Mouse (Mus musculus) neural tube, embryonic 15.5 days (tissue): ENCODE results near the gene Glis2. TPM values are rescaled to one million over a fixed set of nuclear protein-coding genes. Genes with fewer than 3 reads are reported as not detected.

Source experiments
- ATAC-seq: fragments of 200-750 bp; cut with Nextera tagmentation; 2 replicates; pipeline ENCODE4 v1.8.0; 2017; ENCODE audit warnings: mild to moderate bottlenecking, moderate TSS enrichment, moderate library complexity; ENCODE audit not compliant: low FRiP score
- H3K27ac ChIP-seq: fragments of 300-500 bp; sonication (generic); replicated peaks from 2 replicates; pipeline ENCODE4 v1.5.1; 2015; ENCODE audit warnings: mild to moderate bottlenecking, inconsistent platforms
- H3K27me3 ChIP-seq: fragments of 300-500 bp; sonication (generic); replicated peaks from 2 replicates; pipeline ENCODE4 v1.6.1; 2015; ENCODE audit warnings: inconsistent platforms
- H3K36me3 ChIP-seq: fragments of 300-500 bp; sonication (generic); 2 replicates; pipeline ENCODE4 v1.6.1; 2015; ENCODE audit warnings: inconsistent platforms
- H3K4me1 ChIP-seq: fragments of 300-500 bp; sonication (generic); 2 replicates; pipeline ENCODE4 v1.6.1; 2015; ENCODE audit warnings: inconsistent platforms
- H3K4me2 ChIP-seq: fragments of 300-500 bp; sonication (generic); 2 replicates; pipeline ENCODE4 v1.6.1; 2015; ENCODE audit warnings: inconsistent platforms, mild to moderate bottlenecking, moderate library complexity
- H3K4me3 ChIP-seq: fragments of 300-500 bp; sonication (generic); replicated peaks from 2 replicates; pipeline ENCODE4 v1.5.1; 2015; ENCODE audit warnings: mild to moderate bottlenecking, inconsistent platforms
- H3K9ac ChIP-seq: fragments of 300-500 bp; sonication (generic); replicated peaks from 2 replicates; pipeline ENCODE4 v1.6.1; 2015; ENCODE audit warnings: mild to moderate bottlenecking, inconsistent platforms
- H3K9me3 ChIP-seq: fragments of 300-500 bp; sonication (generic); replicated peaks from 2 replicates; pipeline ENCODE4 v1.6.1; 2016; ENCODE audit warnings: inconsistent platforms
- WGBS: fragments of 180-500 bp; shearing (Covaris S2); methylation state at CpG from one replicate; pipeline ENCODE4 v1.1.7; 2015; ENCODE audit warnings: mixed read lengths; 5-methylcytosine and 5-hydroxymethylcytosine counted together
- polyA plus RNA-seq: library from polyadenylated mRNA; unstranded; fragments of >200 nt; fragmentation: Nextera tagmentation; extraction: Ambion mirVana; gene quantifications from 2 replicates; pipeline ENCODE4 v1.2.1, GENCODE M21; 2015

Gene Glis2
- polyA plus RNA-seq, result 17.2 and 18.7 TPM in 2 replicates

DNA sequence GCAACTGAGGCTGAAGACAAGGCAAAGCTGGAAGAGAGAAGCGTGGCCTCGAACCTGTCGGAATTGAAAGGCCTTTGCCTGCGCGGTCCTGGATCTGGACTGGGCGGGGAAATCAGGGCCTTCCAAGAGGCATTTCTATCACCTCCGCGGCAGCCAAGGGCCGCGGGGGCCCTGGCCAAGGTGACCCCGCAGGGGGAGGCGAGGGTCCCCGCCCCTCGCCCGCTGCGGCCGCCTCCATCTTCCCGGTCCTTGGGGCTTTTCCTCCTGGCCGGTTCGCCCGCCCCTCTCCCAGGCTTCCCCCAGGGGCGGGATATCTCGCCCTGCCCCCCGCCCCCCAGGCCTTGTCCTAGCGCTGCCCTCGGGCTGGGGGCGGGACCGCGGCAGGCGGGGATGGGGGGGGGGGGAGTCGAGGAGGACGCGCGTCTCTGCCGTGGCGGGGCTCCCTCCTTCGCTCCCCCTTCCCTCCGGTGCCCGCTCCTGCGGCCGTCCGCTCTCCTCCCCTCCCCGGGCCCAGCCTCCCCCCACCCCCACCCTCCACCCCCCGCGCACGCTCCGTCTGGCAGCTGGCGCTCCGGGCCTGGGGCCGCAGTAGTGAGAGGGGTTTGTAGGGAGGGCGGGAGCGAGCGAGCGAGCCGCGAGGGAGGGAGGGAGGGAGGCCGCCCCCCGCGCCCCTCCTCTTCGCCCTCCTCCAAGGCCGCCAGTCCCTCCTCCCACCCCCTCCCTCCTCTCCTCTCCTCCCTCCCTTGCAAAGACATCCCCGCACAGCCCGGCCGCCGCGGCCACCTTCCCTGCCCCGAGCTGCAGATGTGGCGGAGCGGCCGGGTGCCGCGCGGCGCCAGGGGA, at the start of gene Glis2:
Gene Glis2 (plus strand): TSS at position 743 of the 843 bp plus-strand sequence.
- Histone ChIP-seq H3K9me3 (no peaks in the 10 kb centered on the region), H3K27ac (peak within 1 kb of the TSS; percentile 94), H3K27me3 (no peaks in the 10 kb centered on the region), H3K4me3 (peak within 1 kb of the TSS; percentile 82), H3K9ac (peak within 1 kb of the TSS; percentile 88), H3K36me3 (0 out of 2 replicates have a peak, but pooled peaks cover 4% of the 10 kb centered on the region), H3K4me2 (peak within 1 kb of the TSS; percentile 95), H3K4me1 (peaks cover 64% of the 10 kb centered on the region)
- ATAC-seq, result peak; percentile 89
- WGBS, result under 1% methylated on average over 27 of the region's 74 CpGs

DNA sequence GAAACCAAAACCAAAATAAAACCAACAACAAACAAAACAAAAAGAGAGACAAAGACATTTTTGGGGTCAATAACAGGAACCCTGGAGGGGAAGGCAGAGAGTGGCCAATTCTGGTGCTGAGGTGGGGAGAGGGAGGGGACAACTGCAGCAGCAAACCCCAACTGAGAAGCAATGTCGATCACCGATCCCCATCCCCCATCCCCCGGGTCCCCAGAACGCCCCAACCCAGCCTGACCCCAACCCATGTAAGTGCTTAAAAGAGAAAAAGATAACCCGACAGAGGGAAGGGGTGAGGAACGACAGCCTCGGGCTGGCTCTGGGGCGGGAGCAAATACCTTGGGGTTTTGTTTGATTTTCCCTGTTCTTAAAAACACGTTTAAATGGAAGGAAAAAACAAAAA, 49.7 kb upstream of the Glis2 start:
- H3K4me1 ChIP-seq, result peaks cover 17% of the 10 kb centered on the region
- 79% methylated on average over 9 of the region's 9 CpGs for WGBS
- no peak overlapping the region for H3K9ac ChIP-seq
- no peak overlapping the region for H3K4me2 ChIP-seq
- ATAC-seq, result no peak
- H3K4me3 ChIP-seq, result no peak overlapping the region
- H3K36me3 ChIP-seq, result peaks cover 37% of the 10 kb centered on the region
- no peaks in the 10 kb centered on the region for H3K9me3 ChIP-seq
- H3K27me3 ChIP-seq, result no peaks in the 10 kb centered on the region
- no peak overlapping the region for H3K27ac ChIP-seq

DNA sequence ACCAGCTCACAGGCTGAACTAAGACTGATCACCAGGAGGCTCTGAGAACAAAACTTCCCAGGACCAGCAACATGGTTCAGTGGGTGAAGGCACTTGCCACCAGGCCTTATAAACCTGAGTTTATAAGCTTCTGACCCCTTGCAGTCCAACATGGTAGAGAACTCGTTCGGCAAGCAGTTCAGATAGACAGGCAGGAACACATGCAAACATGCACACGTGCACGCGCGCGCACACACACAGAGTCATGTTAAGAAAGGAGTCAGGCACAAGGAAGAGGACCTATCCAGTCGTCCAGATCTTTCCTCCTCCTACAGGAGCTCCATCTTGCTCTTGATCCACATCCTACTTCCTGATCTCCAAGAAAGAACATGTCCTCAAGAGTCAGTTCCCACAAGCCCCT, 47.7 kb upstream of the Glis2 start:
- Histone ChIP-seq H3K4me1 (peaks cover 15% of the 10 kb centered on the region), H3K27me3 (no peaks in the 10 kb centered on the region), H3K36me3 (peaks cover 43% of the 10 kb centered on the region), H3K9ac (no peak overlapping the region), H3K27ac (no peak overlapping the region), H3K4me3 (no peak overlapping the region), H3K9me3 (no peaks in the 10 kb centered on the region), H3K4me2 (no peak overlapping the region)
- WGBS, result 96% methylated on average over 8 of the region's 8 CpGs
- ATAC-seq, result no peak

DNA sequence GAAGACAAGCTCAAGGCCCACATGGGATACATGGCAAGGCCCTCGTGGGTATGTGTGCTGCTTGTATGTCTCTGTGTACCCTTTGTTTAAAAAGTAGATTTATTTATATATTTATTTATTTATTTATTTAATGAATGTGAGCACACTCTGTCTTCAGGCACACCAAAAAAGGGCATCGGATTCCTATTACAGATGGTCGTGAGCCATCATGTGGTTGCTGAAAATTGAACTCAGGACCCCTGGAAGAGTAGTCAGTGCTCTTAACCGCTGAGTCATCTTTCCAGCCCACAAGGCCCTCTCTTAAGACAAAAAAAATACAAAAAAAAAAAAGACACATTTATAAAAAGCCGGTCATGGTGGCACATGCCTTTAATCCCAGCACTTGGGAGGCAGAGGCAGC, 46.9 kb upstream of the Glis2 start:
- H3K4me1 ChIP-seq, result peaks cover 8% of the 10 kb centered on the region
- no peak overlapping the region for H3K4me2 ChIP-seq
- H3K27me3 ChIP-seq, result no peaks in the 10 kb centered on the region
- no peak overlapping the region for H3K27ac ChIP-seq
- no peak overlapping the region for H3K9ac ChIP-seq
- no peaks in the 10 kb centered on the region for H3K9me3 ChIP-seq
- no peak for ATAC-seq
- H3K4me3 ChIP-seq, result no peak overlapping the region
- 92% methylated on average over 5 of the region's 5 CpGs for WGBS
- H3K36me3 ChIP-seq, result peaks cover 44% of the 10 kb centered on the region

DNA sequence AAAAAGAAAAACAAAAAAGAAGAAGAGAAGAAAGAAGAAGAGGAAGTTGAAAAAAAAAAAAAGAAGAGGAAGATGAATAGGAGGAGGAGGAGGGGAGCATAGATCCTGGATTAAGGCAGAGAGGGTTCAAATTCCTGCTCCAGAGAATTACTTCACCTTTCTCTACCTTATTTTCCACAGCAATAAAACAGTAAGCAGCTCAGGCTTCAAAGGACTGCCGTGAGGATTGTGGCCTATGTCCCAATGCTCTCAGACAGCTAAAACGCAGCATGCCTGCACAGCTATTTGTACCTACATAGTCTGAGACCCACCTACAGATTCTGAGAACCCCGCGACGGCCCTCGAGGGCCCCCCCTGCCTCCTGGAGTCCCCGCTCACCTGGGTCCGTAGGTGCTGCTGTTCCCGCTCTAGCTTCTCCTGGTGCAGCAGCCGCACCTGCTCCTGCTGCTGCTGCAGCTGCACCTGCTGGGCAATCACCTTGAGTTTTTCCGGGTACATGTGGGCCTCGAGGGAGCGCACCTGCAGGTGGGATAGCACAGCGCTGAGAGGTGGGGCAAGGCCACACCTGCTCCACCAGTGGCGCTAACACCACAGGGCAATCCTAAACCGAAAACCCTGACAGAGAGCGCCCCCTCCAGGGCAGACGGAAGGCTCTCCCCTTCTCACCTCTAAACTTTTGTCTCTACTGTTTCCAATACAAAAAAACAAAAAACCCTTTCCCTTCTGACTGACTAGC, 45.4 kb upstream of the Glis2 start:
- Histone ChIP-seq H3K4me1 (peaks cover 10% of the 10 kb centered on the region), H3K9ac (no peak overlapping the region), H3K27me3 (no peaks in the 10 kb centered on the region), H3K36me3 (peaks cover 44% of the 10 kb centered on the region), H3K4me3 (no peak overlapping the region), H3K9me3 (no peaks in the 10 kb centered on the region), H3K27ac (no peak overlapping the region), H3K4me2 (no peak overlapping the region)
- 89% methylated on average over 18 of the region's 18 CpGs for WGBS
- ATAC-seq, result no peak

DNA sequence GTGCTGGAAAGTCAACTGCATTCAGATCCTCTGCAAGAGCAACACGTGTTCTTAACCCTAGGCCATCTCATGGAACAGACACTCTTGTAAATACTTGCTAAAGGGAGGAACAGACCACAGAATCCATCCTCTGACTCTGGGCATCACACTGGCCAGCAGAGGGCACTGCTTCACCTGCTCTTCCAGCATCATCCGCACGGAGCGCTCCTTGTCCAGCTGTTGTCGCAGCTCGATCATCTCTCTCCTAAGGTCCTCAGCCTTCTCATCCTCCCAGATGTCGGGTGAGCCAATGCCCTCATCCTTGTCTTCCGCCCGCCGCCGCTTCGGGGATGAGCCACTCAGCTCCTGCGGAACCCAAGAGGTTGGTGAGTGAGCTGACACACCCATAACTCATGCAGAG, 43.5 kb upstream of the Glis2 start:
- peaks cover 10% of the 10 kb centered on the region for H3K4me1 ChIP-seq
- WGBS, result 39% methylated on average over 13 of the region's 13 CpGs
- ATAC-seq, result peak; percentile 59; the same call in 1 of the 2 replicates
- H3K27ac ChIP-seq, result no peak overlapping the region
- no peak overlapping the region for H3K4me3 ChIP-seq
- peaks cover 31% of the 10 kb centered on the region for H3K36me3 ChIP-seq
- no peak overlapping the region for H3K9ac ChIP-seq
- no peaks in the 10 kb centered on the region for H3K9me3 ChIP-seq
- no peak overlapping the region for H3K4me2 ChIP-seq
- H3K27me3 ChIP-seq, result no peaks in the 10 kb centered on the region

DNA sequence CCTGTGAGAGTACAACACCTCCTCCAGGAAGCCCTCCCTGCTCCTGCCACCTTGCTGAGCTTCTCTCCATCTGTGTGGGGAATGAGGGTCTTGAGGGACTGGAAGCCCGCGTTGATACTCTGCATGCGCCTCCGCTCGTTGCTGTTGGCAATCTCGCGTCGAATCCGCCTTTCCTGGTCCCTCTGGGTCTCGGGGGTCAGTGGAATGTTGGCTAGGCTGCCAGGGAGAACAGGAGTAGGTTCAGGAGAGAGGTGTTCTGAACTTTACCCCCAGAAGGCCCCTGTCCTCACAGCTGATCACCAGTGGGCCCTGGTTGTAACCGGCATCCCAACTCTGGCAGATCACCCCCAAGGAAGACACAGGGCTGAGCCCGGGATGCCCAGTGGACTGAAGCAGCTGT, 42.6 kb upstream of the Glis2 start:
- no peak for ATAC-seq
- WGBS, result 93% methylated on average over 12 of the region's 12 CpGs
- Histone ChIP-seq H3K9ac (no peak overlapping the region), H3K27me3 (no peaks in the 10 kb centered on the region), H3K9me3 (no peaks in the 10 kb centered on the region), H3K27ac (no peak overlapping the region), H3K36me3 (peaks cover 25% of the 10 kb centered on the region), H3K4me2 (no peak overlapping the region), H3K4me3 (no peak overlapping the region), H3K4me1 (peaks cover 15% of the 10 kb centered on the region)

DNA sequence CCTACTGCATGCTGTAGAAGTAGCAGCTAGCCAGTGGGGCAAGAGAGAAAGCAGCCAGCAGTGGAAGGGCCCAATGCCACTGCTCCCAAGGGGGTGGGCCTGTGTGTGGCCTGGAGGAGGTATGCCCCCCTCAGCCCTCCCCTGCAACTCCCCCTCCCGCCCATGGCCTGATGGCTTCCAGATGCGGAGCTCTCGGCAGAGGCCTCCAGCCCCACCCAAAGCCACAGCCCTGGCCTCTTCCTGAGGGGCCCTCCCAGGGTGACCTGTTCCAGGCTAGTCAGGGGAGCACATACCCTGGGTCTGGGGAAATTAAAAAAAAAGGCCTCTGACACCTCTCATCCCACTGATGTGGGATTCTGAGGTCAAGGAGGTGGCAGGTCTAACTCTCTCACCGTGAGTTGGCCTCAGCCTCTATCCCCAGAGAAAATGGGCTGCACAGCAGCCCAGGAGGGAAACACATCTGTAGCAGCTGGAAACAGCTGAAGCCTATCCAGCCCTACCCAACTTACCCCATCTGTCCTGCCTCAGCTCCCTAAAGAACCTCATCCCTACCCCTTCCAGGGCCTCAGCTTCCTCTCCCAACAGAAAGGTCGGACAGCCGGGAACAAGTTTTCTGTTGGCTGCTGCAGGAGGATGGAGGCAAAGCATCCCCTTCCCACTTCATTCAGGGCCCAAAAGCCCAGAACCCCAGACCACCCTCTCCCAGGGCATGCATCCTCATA, 41.5 kb upstream of the Glis2 start:
- peaks cover 26% of the 10 kb centered on the region for H3K4me1 ChIP-seq
- peak overlapping the region; percentile 47; the same call in 1 of the 2 replicates for H3K27ac ChIP-seq
- H3K9me3 ChIP-seq, result no peaks in the 10 kb centered on the region
- H3K4me3 ChIP-seq, result no peak overlapping the region
- H3K4me2 ChIP-seq, result no peak overlapping the region
- ATAC-seq, result no peak
- H3K27me3 ChIP-seq, result no peaks in the 10 kb centered on the region
- peaks cover 22% of the 10 kb centered on the region for H3K36me3 ChIP-seq
- no peak overlapping the region; the same call in 1 of the 2 replicates for H3K9ac ChIP-seq
- 62% methylated on average over 6 of the region's 6 CpGs for WGBS

DNA sequence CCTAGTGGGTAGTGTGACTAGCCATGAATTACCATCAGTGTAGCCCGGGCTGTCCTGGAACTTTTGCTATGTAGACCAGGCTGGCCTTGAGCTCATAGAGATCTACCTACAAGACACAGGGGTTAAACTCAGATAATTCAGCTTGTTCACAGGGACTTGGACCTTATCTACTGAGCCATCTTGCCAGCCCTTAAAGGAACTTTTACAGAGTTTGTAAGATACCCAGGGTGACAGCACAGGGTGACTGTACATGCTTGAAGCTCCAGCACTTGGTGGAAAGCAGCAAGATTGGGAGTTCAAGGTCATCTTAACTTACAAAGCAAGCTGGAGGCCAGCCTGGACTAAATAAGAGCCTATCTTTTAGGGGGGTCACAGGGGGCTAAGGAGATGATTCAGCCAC, 39.0 kb upstream of the Glis2 start:
- Histone ChIP-seq H3K4me1 (peaks cover 30% of the 10 kb centered on the region), H3K4me2 (no peak overlapping the region), H3K4me3 (no peak overlapping the region), H3K9ac (no peak overlapping the region), H3K9me3 (no peaks in the 10 kb centered on the region), H3K27ac (no peak overlapping the region), H3K27me3 (no peaks in the 10 kb centered on the region), H3K36me3 (peaks cover 7% of the 10 kb centered on the region; the same call in 1 of the 2 replicates)
- 100% methylated on average over 1 of the region's 1 CpGs for WGBS
- no peak for ATAC-seq

DNA sequence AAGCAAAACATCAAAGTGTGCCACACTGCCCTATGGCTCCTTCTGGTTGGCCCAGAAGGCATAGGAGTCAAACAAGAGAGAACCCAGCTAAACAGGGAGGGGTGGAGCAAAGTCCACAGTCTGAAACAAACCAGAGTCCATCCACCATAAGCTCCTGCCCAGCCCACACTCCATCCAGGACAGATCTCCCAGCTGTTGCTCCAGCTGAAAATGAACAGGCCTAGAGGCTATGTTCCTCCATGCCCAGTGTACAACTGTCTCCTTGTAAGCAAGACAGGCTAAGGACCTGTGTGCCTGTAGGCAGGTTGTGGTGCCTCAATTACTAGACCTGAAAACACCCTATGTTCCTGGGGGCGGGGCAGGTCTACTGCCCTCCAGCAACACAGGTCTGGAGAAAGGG, 37.4 kb upstream of the Glis2 start:
- Histone ChIP-seq H3K4me1 (peaks cover 28% of the 10 kb centered on the region), H3K9me3 (no peaks in the 10 kb centered on the region), H3K4me2 (peak overlapping the region; percentile 95), H3K36me3 (no peaks in the 10 kb centered on the region), H3K27me3 (no peaks in the 10 kb centered on the region), H3K27ac (no peak overlapping the region), H3K9ac (peak overlapping the region; percentile 72), H3K4me3 (peak overlapping the region; percentile 73)
- ATAC-seq, result no peak
- WGBS, result 77% methylated on average over 1 of the region's 1 CpGs

DNA sequence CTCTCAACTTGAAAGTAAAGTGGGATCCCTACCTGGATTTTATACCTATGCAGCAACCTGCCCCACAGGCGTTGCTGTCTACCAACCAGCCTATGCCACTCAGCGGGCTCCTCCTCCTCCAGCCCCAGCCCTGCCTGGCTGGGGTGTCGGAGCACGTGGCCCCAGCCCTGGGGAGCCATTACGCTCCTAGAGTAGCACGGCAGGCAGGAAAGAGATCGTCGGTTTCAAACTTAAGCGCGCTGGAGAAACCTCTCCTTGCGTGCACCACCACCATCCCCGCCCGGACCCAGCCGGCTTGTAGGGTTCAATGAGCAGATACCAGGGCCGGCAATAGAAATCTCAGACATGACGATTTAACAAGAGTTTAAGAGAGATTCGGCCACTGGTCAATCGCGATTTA, 36.6 kb upstream of the Glis2 start:
- Histone ChIP-seq H3K4me2 (peak overlapping the region; percentile 95), H3K4me1 (peaks cover 28% of the 10 kb centered on the region), H3K36me3 (no peaks in the 10 kb centered on the region), H3K27me3 (no peaks in the 10 kb centered on the region), H3K27ac (peak overlapping the region; percentile 96), H3K9me3 (no peaks in the 10 kb centered on the region), H3K4me3 (peak overlapping the region; percentile 73), H3K9ac (peak overlapping the region; percentile 72)
- peak; percentile 55 for ATAC-seq
- WGBS, result under 1% methylated on average over 19 of the region's 19 CpGs
